Mouse (Mus musculus): ENCODE results near the gene Fbxw21. TPM values are rescaled to one million over a fixed set of nuclear protein-coding genes. Genes with fewer than 3 reads are reported as not detected.

The Fbxw21 gene
- polyA plus RNA-seq, 1 experiment from 2014 or later, result not detected

GRCm38 (mm10) chr9:109125043-109125442 is 36.8 kb downstream of the Fbxw21 start:
- 88% methylated on average over 2 of the region's 2 CpGs for WGBS
- Histone ChIP-seq H3K4me3 (no peak overlapping the region), H3K36me3 (replicated peaks) (no peaks in the 10 kb centered on the region), H3K9ac (no peak overlapping the region), H3K4me1 (no peaks in the 10 kb centered on the region), H3K27me3 (replicated peaks) (no peaks in the 10 kb centered on the region), H3K4me2 (no peak overlapping the region), H3K27ac (no peak overlapping the region), H3K9me3 (no peaks in the 10 kb centered on the region)
- no peak for ATAC-seq (replicated peaks)

- H3K27ac ChIP-seq, result no peak overlapping the region
- 92% methylated on average over 3 of the region's 3 CpGs for WGBS
- ATAC-seq (replicated peaks), result no peak
Observed at GRCm38 (mm10) chr9:109124164-109124563, 37.7 kb downstream of the Fbxw21 start.

GRCm38 (mm10) chr9:109123266-109123665 is 38.6 kb downstream of the Fbxw21 start:
- Histone ChIP-seq H3K27ac (no peak overlapping the region), H3K36me3 (replicated peaks) (peaks cover 9% of the 10 kb centered on the region), H3K27me3 (replicated peaks) (no peaks in the 10 kb centered on the region), H3K9me3 (no peaks in the 10 kb centered on the region), H3K9ac (no peak overlapping the region), H3K4me3 (no peak overlapping the region), H3K4me1 (no peaks in the 10 kb centered on the region), H3K4me2 (no peak overlapping the region)
- WGBS, result 62% methylated on average over 6 of the region's 6 CpGs
- 0 out of 2 replicates have a peak, but pooled peaks have one; percentile 4 for ATAC-seq (replicated peaks)

More at GRCm38 (mm10) chr9:109124164-109124563, 37.7 kb downstream of the Fbxw21 start:
- Histone ChIP-seq H3K9me3 (no peaks in the 10 kb centered on the region), H3K9ac (no peak overlapping the region), H3K4me2 (no peak overlapping the region), H3K4me1 (no peaks in the 10 kb centered on the region), H3K27me3 (replicated peaks) (no peaks in the 10 kb centered on the region), H3K36me3 (replicated peaks) (peaks cover under 1% of the 10 kb centered on the region; the same call in 1 of the 2 replicates), H3K4me3 (no peak overlapping the region)

GRCm38 (mm10) chr9:109122553-109123085 is 39.2 kb downstream of the Fbxw21 start:
- 44% methylated on average over 2 of the region's 2 CpGs for WGBS
- H3K4me2 ChIP-seq, result no peak overlapping the region

GRCm38 (mm10) chr9:109120956-109121355 is 40.9 kb downstream of the Fbxw21 start:
- Histone ChIP-seq H3K36me3 (replicated peaks) (peaks cover 31% of the 10 kb centered on the region), H3K4me2 (no peak overlapping the region), H3K4me1 (no peaks in the 10 kb centered on the region), H3K9ac (no peak overlapping the region), H3K27ac (no peak overlapping the region), H3K4me3 (no peak overlapping the region), H3K27me3 (replicated peaks) (no peaks in the 10 kb centered on the region), H3K9me3 (no peaks in the 10 kb centered on the region)
- 92% methylated on average over 6 of the region's 6 CpGs for WGBS
- no peak for ATAC-seq (replicated peaks)

More at GRCm38 (mm10) chr9:109122553-109123085, 39.2 kb downstream of the Fbxw21 start:
- Histone ChIP-seq H3K9ac (no peak overlapping the region), H3K4me3 (no peak overlapping the region), H3K4me1 (no peaks in the 10 kb centered on the region), H3K9me3 (no peaks in the 10 kb centered on the region), H3K27ac (no peak overlapping the region), H3K27me3 (replicated peaks) (no peaks in the 10 kb centered on the region), H3K36me3 (replicated peaks) (peaks cover 14% of the 10 kb centered on the region)
- peak; percentile 43 for ATAC-seq (replicated peaks)

- H3K36me3 ChIP-seq (replicated peaks), result peaks cover 44% of the 10 kb centered on the region
- H3K27me3 ChIP-seq (replicated peaks), result no peaks in the 10 kb centered on the region
- H3K4me1 ChIP-seq, result no peaks in the 10 kb centered on the region
- no peak for ATAC-seq (replicated peaks)
- H3K9me3 ChIP-seq, result no peaks in the 10 kb centered on the region
- H3K27ac ChIP-seq, result no peak overlapping the region
- no peak overlapping the region for H3K4me3 ChIP-seq
- WGBS, result 93% methylated on average over 9 of the region's 9 CpGs
- H3K9ac ChIP-seq, result no peak overlapping the region
- no peak overlapping the region for H3K4me2 ChIP-seq
Observed at GRCm38 (mm10) chr9:109119571-109119970, 42.3 kb downstream of the Fbxw21 start.

GRCm38 (mm10) chr9:109118106-109118505 is 43.7 kb downstream of the Fbxw21 start:
- Histone ChIP-seq H3K27me3 (replicated peaks) (no peaks in the 10 kb centered on the region), H3K9me3 (no peaks in the 10 kb centered on the region), H3K4me3 (no peak overlapping the region), H3K36me3 (replicated peaks) (peaks cover 56% of the 10 kb centered on the region), H3K9ac (no peak overlapping the region), H3K27ac (no peak overlapping the region), H3K4me1 (no peaks in the 10 kb centered on the region), H3K4me2 (no peak overlapping the region)
- 93% methylated on average over 4 of the region's 4 CpGs for WGBS
- ATAC-seq (replicated peaks), result no peak

GRCm38 (mm10) chr9:109116205-109116604 is 45.6 kb downstream of the Fbxw21 start:
- Histone ChIP-seq H3K36me3 (replicated peaks) (peaks cover 74% of the 10 kb centered on the region), H3K9me3 (no peaks in the 10 kb centered on the region), H3K4me1 (no peaks in the 10 kb centered on the region), H3K27ac (no peak overlapping the region), H3K4me3 (no peak overlapping the region), H3K9ac (no peak overlapping the region), H3K4me2 (no peak overlapping the region), H3K27me3 (replicated peaks) (no peaks in the 10 kb centered on the region)
- ATAC-seq (replicated peaks), result no peak
- 91% methylated on average over 10 of the region's 10 CpGs for WGBS

- no peak overlapping the region for H3K9ac ChIP-seq
- H3K27me3 ChIP-seq (replicated peaks), result no peaks in the 10 kb centered on the region
- no peaks in the 10 kb centered on the region for H3K4me1 ChIP-seq
- peaks cover 87% of the 10 kb centered on the region for H3K36me3 ChIP-seq (replicated peaks)
- H3K9me3 ChIP-seq, result no peaks in the 10 kb centered on the region
- H3K27ac ChIP-seq, result no peak overlapping the region
- ATAC-seq (replicated peaks), result no peak
- no peak overlapping the region for H3K4me3 ChIP-seq
- H3K4me2 ChIP-seq, result no peak overlapping the region
- WGBS, result 93% methylated on average over 7 of the region's 7 CpGs
Observed at GRCm38 (mm10) chr9:109114871-109115270, 47.0 kb downstream of the Fbxw21 start.

- no peak for ATAC-seq (replicated peaks)
- Histone ChIP-seq H3K27me3 (replicated peaks) (no peaks in the 10 kb centered on the region), H3K4me2 (no peak overlapping the region), H3K9ac (no peak overlapping the region), H3K27ac (no peak overlapping the region), H3K4me3 (no peak overlapping the region), H3K4me1 (no peaks in the 10 kb centered on the region), H3K9me3 (no peaks in the 10 kb centered on the region), H3K36me3 (replicated peaks) (peaks cover 93% of the 10 kb centered on the region)
- WGBS, result 96% methylated on average over 11 of the region's 11 CpGs
Observed at GRCm38 (mm10) chr9:109114276-109114675, 47.6 kb downstream of the Fbxw21 start.

- no peak overlapping the region for H3K4me3 ChIP-seq
- no peak overlapping the region for H3K9ac ChIP-seq
- no peak overlapping the region for H3K4me2 ChIP-seq
- peaks cover 93% of the 10 kb centered on the region for H3K36me3 ChIP-seq (replicated peaks)
- no peaks in the 10 kb centered on the region for H3K9me3 ChIP-seq
- no peak overlapping the region for H3K27ac ChIP-seq
- no peaks in the 10 kb centered on the region for H3K4me1 ChIP-seq
- 91% methylated on average over 8 of the region's 8 CpGs for WGBS
- ATAC-seq (replicated peaks), result no peak
- H3K27me3 ChIP-seq (replicated peaks), result no peaks in the 10 kb centered on the region
Observed at GRCm38 (mm10) chr9:109113331-109113730, 48.5 kb downstream of the Fbxw21 start.

GRCm38 (mm10) chr9:109111591-109111990 is 50.2 kb downstream of the Fbxw21 start:
- no peaks in the 10 kb centered on the region for H3K27me3 ChIP-seq (replicated peaks)
- no peaks in the 10 kb centered on the region for H3K4me1 ChIP-seq
- H3K4me3 ChIP-seq, result no peak overlapping the region
- H3K27ac ChIP-seq, result no peak overlapping the region
- H3K36me3 ChIP-seq (replicated peaks), result peaks cover 92% of the 10 kb centered on the region
- no peak overlapping the region for H3K9ac ChIP-seq
- no peak for ATAC-seq (replicated peaks)
- no peak overlapping the region for H3K4me2 ChIP-seq
- WGBS, result 92% methylated on average over 9 of the region's 9 CpGs
- no peaks in the 10 kb centered on the region for H3K9me3 ChIP-seq

- Histone ChIP-seq H3K4me2 (no peak overlapping the region), H3K4me1 (no peaks in the 10 kb centered on the region), H3K9ac (no peak overlapping the region), H3K36me3 (replicated peaks) (peaks cover 92% of the 10 kb centered on the region), H3K4me3 (no peak overlapping the region), H3K9me3 (no peaks in the 10 kb centered on the region), H3K27me3 (replicated peaks) (no peaks in the 10 kb centered on the region), H3K27ac (no peak overlapping the region)
- ATAC-seq (replicated peaks), result no peak
- 94% methylated on average over 4 of the region's 4 CpGs for WGBS
Observed at GRCm38 (mm10) chr9:109111101-109111500, 50.7 kb downstream of the Fbxw21 start.

Measured in midbrain, embryonic 15.5 days (tissue).